Mouse (Mus musculus) embryonic facial prominence, embryonic 13.5 days (tissue): Measurements from ENCODE around the gene Ppp2r2c. TPM values are rescaled to one million over a fixed set of nuclear protein-coding genes. Genes with fewer than 3 reads are reported as not detected.

ENCODE experiments used
- ATAC-seq: fragments of 200-750 bp; cut with Nextera tagmentation; 2 replicates; pipeline ENCODE4 v1.8.0; 2017; ENCODE audit warnings: low read depth; ENCODE audit not compliant: insufficient number of reproducible peaks, insufficient read depth, low FRiP score, low TSS enrichment
- H3K27ac ChIP-seq: fragments of 300-500 bp; sonication (generic); 2 replicates; pipeline ENCODE4 v1.5.1; 2015; ENCODE audit warnings: moderate library complexity, mild to moderate bottlenecking, inconsistent platforms
- H3K27me3 ChIP-seq: fragments of 300-500 bp; sonication (generic); 2 replicates; pipeline ENCODE4 v1.6.1; 2015; ENCODE audit warnings: mild to moderate bottlenecking, inconsistent platforms
- H3K36me3 ChIP-seq: fragments of 300-500 bp; sonication (generic); 2 replicates; pipeline ENCODE4 v1.6.1; 2015; ENCODE audit warnings: mild to moderate bottlenecking, inconsistent platforms
- H3K4me1 ChIP-seq: fragments of 300-500 bp; sonication (generic); 2 replicates; pipeline ENCODE4 v1.6.1; 2015; ENCODE audit warnings: inconsistent platforms
- H3K4me2 ChIP-seq: fragments of 300-500 bp; sonication (generic); 2 replicates; pipeline ENCODE4 v1.6.1; 2015; ENCODE audit warnings: moderate library complexity, mild to moderate bottlenecking, inconsistent platforms
- H3K4me3 ChIP-seq: fragments of 300-500 bp; sonication (generic); 2 replicates; pipeline ENCODE4 v1.5.1; 2015; ENCODE audit warnings: mild to moderate bottlenecking, inconsistent platforms
- H3K9ac ChIP-seq: fragments of 300-500 bp; sonication (generic); 2 replicates; pipeline ENCODE4 v1.6.1; 2015; ENCODE audit warnings: mild to moderate bottlenecking, inconsistent platforms
- H3K9me3 ChIP-seq: fragments of 300-500 bp; sonication (generic); 2 replicates; pipeline ENCODE4 v1.6.1; 2016; ENCODE audit warnings: inconsistent platforms
- WGBS: fragments of 180-500 bp; shearing (Covaris S2); methylation state at CpG from one replicate; pipeline ENCODE4 v1.1.7; 2015; ENCODE audit warnings: mixed read lengths; 5-methylcytosine and 5-hydroxymethylcytosine counted together
- polyA plus RNA-seq: library from polyadenylated mRNA; unstranded; fragments of >200 nt; fragmentation: Nextera tagmentation; extraction: Ambion mirVana; gene quantifications from 2 replicates; pipeline ENCODE4 v1.2.1, GENCODE M21; 2015

Gene Ppp2r2c
- 0.35 and 0.40 TPM in 2 replicates for polyA plus RNA-seq

DNA sequence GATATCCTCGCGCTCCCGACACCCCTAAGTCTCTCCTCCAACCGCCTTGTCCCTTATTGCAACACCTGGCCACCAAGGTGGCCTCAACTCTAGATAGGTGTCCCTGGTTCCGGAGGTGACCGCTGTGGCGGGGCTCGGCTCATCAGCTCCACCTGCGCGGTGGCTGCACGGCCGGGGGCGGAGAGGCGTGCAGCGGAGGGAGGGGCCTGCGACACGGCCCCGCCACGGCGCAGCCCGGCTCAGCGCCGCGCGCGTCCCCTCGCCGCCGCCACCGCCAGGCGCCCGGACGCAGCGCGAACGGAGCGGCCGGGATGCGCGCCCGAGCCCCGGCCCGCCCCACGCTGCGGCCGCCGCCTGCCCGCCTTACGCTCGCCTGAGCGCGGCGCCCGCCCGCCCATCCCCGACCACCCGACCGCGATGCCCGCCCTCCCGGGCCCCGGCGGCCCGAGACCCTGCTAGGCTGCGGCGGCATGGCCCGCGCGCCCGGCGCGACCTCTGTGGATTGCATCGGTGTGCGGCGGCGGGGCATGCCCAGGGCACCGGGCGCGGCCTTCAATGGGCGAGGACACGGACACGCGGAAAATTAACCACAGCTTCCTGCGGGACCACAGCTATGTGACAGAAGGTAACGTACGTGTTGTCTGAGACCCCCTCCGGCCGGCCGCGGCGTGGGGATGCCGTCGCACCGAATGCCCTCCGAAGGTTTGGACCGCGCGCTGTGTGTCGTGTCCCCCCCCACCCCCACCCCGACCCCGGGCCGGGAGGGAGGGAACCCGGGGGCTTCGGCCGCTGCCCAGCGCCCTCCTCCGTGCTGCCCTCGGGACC is at the start of gene Ppp2r2c:
Gene Ppp2r2c (plus strand): TSS at position 248 of the 825 bp plus-strand sequence.
- ATAC-seq: no peak

DNA sequence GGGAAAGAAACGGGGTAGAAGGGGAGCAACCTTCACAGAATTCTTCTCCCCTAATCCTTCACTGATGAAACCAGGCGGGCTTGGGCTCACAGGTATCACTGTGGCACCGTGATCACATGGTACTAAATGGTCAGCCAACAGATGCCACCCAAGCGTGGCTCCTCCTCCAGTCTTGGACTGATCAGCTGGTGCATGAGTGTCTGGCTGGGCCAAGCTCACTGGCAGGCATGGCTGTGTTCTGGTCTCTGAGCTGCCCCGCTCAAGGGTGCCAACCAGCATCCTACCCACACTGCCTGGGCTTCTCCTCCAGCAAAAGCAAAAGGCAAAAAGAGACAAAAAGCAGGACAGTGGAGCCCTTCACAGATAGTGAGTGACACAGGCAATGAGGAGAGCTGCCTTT is 48.6 kb upstream of the Ppp2r2c start:
- no peak overlapping the region for H3K4me2 ChIP-seq
- H3K4me1 ChIP-seq: no peaks in the 10 kb centered on the region
- H3K27me3 ChIP-seq: no peaks in the 10 kb centered on the region
- no peaks in the 10 kb centered on the region for H3K9me3 ChIP-seq
- 85% methylated on average over 5 of the region's 5 CpGs for WGBS
- no peak overlapping the region for H3K27ac ChIP-seq
- H3K4me3 ChIP-seq: no peak overlapping the region
- H3K9ac ChIP-seq: no peak overlapping the region
- peaks cover 23% of the 10 kb centered on the region for H3K36me3 ChIP-seq
- ATAC-seq: no peak

More for the DNA sequence above, at the start of gene Ppp2r2c:
- no peaks in the 10 kb centered on the region for H3K36me3 ChIP-seq
- peaks cover 23% of the 10 kb centered on the region for H3K4me1 ChIP-seq
- H3K4me2 ChIP-seq: peak within 1 kb of the TSS; percentile 90
- peaks cover 8% of the 10 kb centered on the region; the same call in 1 of the 2 replicates for H3K9me3 ChIP-seq
- H3K4me3 ChIP-seq: peak within 1 kb of the TSS; percentile 52
- H3K27ac ChIP-seq: no peak within 1 kb of the TSS
- H3K27me3 ChIP-seq: peaks cover 100% of the 10 kb centered on the region
- under 1% methylated on average over 65 of the region's 108 CpGs for WGBS
- peak within 1 kb of the TSS; percentile 55; the same call in 1 of the 2 replicates for H3K9ac ChIP-seq

- Histone ChIP-seq H3K4me3 (no peak overlapping the region), H3K36me3 (peaks cover 23% of the 10 kb centered on the region), H3K27ac (no peak overlapping the region), H3K4me2 (no peak overlapping the region), H3K9me3 (no peaks in the 10 kb centered on the region), H3K9ac (no peak overlapping the region), H3K27me3 (no peaks in the 10 kb centered on the region), H3K4me1 (no peaks in the 10 kb centered on the region)
- no peak for ATAC-seq
- 45% methylated on average over 6 of the region's 6 CpGs for WGBS
These were observed 48.2 kb upstream of the Ppp2r2c start for GRCm38 (mm10) chr5:36820142-36820541.

GRCm38 (mm10) chr5:36822907-36823306 is 45.4 kb upstream of the Ppp2r2c start:
- 86% methylated on average over 4 of the region's 4 CpGs for WGBS
- Histone ChIP-seq H3K9me3 (no peaks in the 10 kb centered on the region), H3K4me2 (no peak overlapping the region), H3K4me1 (no peaks in the 10 kb centered on the region), H3K4me3 (no peak overlapping the region), H3K36me3 (peaks cover 12% of the 10 kb centered on the region), H3K9ac (no peak overlapping the region), H3K27ac (no peak overlapping the region), H3K27me3 (no peaks in the 10 kb centered on the region)
- no peak for ATAC-seq

- no peak overlapping the region for H3K27ac ChIP-seq
- 0 out of 2 replicates have a peak, but pooled peaks cover under 1% of the 10 kb centered on the region for H3K36me3 ChIP-seq
- no peaks in the 10 kb centered on the region for H3K9me3 ChIP-seq
- H3K9ac ChIP-seq: no peak overlapping the region
- 0 out of 2 replicates have a peak overlapping the region, but pooled peaks have one; percentile 74 for H3K4me2 ChIP-seq
- H3K4me3 ChIP-seq: no peak overlapping the region
- ATAC-seq: no peak
- 70% methylated on average over 4 of the region's 4 CpGs for WGBS
- peaks cover 15% of the 10 kb centered on the region for H3K4me1 ChIP-seq
- no peaks in the 10 kb centered on the region for H3K27me3 ChIP-seq
These were observed 39.2 kb upstream of the Ppp2r2c start for GRCm38 (mm10) chr5:36829098-36829497.

DNA sequence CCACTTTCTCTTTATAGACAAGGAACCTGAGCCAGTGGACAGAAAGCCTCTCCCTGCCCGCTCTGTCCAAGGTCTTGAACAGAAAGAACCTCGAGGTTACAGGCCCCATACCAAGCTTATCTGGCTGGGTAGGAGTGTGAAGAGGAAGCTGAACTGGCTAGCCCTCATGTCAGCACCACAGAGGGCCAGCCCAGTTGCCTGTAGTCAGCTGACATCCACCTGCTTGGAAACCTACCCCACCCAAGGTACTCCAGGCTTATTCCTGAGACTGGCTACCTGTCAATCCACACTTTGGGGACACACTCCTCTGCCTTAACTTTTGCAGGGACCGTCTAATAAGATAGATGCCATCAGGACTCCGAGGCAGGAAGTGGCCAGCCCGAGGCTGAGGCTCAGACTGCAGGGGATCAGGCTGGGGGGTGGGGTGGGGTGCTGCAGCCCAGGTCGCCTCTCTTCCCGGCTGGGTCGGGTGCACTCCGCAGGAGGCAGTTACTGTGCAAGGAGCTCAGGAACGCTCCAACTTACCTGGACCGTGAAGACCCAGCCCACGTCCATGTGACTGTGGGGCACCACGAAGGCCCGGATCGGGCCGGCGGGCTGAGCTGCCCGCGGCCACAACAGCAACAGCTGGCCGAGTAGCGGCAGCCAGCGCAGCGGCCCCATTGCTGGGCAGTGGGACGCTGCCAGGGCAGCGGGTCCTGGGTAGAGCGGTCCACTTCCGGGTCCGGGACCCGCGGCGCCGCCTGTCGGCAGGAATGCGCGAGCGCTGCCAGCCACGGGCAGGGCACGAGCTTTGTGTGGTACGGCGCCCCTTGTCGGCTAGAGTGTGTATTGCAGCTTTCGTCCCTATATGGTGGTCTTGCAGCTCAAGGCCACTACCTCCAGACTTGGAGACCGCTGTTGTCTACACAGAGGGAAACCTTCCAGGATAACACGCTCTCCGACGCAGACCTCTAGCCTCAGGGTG is 38.1 kb upstream of the Ppp2r2c start, which contains the start of gene Man2b2:
Gene Man2b2 (minus strand): TSS at position 741 of the 967 bp plus-strand sequence.
- ATAC-seq: peak; percentile 85
- WGBS: 5% methylated on average over 46 of the region's 46 CpGs
- Histone ChIP-seq H3K27me3 (no peaks in the 10 kb centered on the region), H3K4me2 (peak within 1 kb of the TSS; percentile 74), H3K4me1 (peaks cover 15% of the 10 kb centered on the region), H3K9me3 (no peaks in the 10 kb centered on the region), H3K4me3 (peak within 1 kb of the TSS; percentile 55), H3K27ac (no peak within 1 kb of the TSS), H3K9ac (peak within 1 kb of the TSS; percentile 68), H3K36me3 (no peaks in the 10 kb centered on the region)

DNA sequence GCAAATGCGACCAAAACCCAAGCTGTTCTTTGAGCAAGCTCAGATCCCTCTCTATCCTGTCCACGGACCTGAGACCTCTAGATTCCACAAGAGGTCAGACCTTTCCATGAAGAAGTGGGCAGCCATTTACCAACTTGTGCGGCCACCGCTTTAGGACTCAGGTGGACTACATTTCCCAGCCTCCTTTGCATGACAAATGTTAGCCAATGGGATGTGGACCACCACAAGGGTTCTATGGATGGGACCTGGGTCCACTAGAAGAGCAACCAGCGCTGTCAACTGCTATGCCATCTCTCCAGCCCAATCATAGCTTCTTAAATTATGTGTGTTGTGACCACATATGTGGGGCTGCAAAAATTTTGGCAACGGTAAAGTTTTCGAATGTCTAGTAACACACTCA is 37.0 kb upstream of the Ppp2r2c start:
- Histone ChIP-seq H3K4me2 (peak overlapping the region; percentile 74; the same call in 1 of the 2 replicates), H3K9ac (no peak overlapping the region), H3K9me3 (no peaks in the 10 kb centered on the region), H3K27ac (no peak overlapping the region), H3K27me3 (no peaks in the 10 kb centered on the region), H3K4me3 (no peak overlapping the region), H3K36me3 (no peaks in the 10 kb centered on the region), H3K4me1 (peaks cover 15% of the 10 kb centered on the region)
- ATAC-seq: no peak
- WGBS: 62% methylated on average over 7 of the region's 7 CpGs

GRCm38 (mm10) chr5:36835933-36836332 is 32.4 kb upstream of the Ppp2r2c start:
- Histone ChIP-seq H3K36me3 (no peaks in the 10 kb centered on the region), H3K9ac (no peak overlapping the region), H3K27me3 (no peaks in the 10 kb centered on the region), H3K4me2 (no peak overlapping the region), H3K4me3 (no peak overlapping the region), H3K4me1 (peaks cover 1% of the 10 kb centered on the region; the same call in 1 of the 2 replicates), H3K27ac (no peak overlapping the region), H3K9me3 (no peaks in the 10 kb centered on the region)
- ATAC-seq: no peak
- 1% methylated on average over 6 of the region's 6 CpGs for WGBS

DNA sequence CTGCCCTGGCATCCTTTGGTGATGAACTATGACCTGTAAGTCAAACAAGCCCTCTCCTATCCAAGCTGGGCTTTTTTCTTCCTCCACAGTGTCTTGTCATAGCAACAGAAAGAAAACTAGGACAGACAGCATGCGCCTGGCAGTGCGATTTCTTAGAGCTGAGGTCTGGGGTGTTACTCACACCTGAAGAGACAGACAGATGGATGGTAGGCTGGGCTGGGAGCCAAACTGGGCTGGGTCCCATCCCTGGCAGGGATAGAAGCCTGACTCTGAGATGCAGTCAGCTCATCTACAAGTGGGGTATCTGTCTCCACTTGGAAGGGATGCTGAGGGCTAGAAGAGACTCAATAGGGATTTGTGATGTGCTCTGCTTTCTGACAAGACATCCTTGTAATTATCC is 29.3 kb upstream of the Ppp2r2c start:
- Histone ChIP-seq H3K27me3 (no peaks in the 10 kb centered on the region), H3K27ac (no peak overlapping the region), H3K4me3 (no peak overlapping the region), H3K9ac (no peak overlapping the region), H3K36me3 (no peaks in the 10 kb centered on the region), H3K4me1 (no peaks in the 10 kb centered on the region), H3K9me3 (no peaks in the 10 kb centered on the region), H3K4me2 (no peak overlapping the region)
- no peak for ATAC-seq
- WGBS: 94% methylated on average over 2 of the region's 2 CpGs

- 53% methylated on average over 8 of the region's 8 CpGs for WGBS
- no peaks in the 10 kb centered on the region for H3K4me1 ChIP-seq
- no peak for ATAC-seq
- no peak overlapping the region for H3K27ac ChIP-seq
- no peak overlapping the region for H3K9ac ChIP-seq
- no peaks in the 10 kb centered on the region for H3K9me3 ChIP-seq
- H3K36me3 ChIP-seq: no peaks in the 10 kb centered on the region
- H3K4me2 ChIP-seq: no peak overlapping the region
- H3K4me3 ChIP-seq: no peak overlapping the region
- H3K27me3 ChIP-seq: no peaks in the 10 kb centered on the region
These were observed 28.7 kb upstream of the Ppp2r2c start for GRCm38 (mm10) chr5:36839602-36840001.

DNA sequence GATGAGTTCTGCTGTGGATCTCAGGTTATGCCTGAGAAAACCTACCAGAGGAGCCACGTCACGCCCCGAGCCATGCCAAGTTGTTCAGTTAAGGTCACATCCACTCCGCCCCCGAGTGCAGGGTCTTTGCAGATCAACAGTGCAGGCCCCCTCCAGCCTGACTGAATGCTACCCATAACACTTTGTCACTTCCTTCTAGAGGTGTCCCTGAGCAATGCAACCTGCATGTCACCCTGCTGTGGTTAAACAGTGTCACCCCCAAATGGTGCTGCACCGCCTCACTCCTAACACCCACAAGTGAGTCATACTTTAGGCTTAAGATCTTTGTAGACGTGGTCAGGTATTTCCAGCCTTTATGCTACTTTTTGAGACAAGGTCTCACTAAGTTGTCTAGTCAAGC is 28.2 kb upstream of the Ppp2r2c start:
- 85% methylated on average over 7 of the region's 7 CpGs for WGBS
- Histone ChIP-seq H3K9me3 (no peaks in the 10 kb centered on the region), H3K36me3 (no peaks in the 10 kb centered on the region), H3K4me2 (no peak overlapping the region), H3K27ac (no peak overlapping the region), H3K4me1 (no peaks in the 10 kb centered on the region), H3K9ac (no peak overlapping the region), H3K4me3 (no peak overlapping the region), H3K27me3 (no peaks in the 10 kb centered on the region)
- no peak for ATAC-seq
